Mouse (Mus musculus) brain, embryonic 14.5 days (tissue): Measurements from ENCODE around the gene H2-K1.

Source experiments
- CTCF ChIP-seq: fragments of 200-500 bp; IDR thresholded peaks from 2 replicates; pipeline ENCODE4 v1.5.1; 2012; ENCODE audit warnings: inconsistent platforms, mild to moderate bottlenecking, moderate library complexity, borderline replicate concordance; ENCODE audit not compliant: insufficient read depth, insufficient read length; ENCODE audit errors: extremely low read depth
- POLR2A ChIP-seq: fragments of 200-500 bp; IDR thresholded peaks from 2 replicates; pipeline ENCODE4 v1.6.1; 2012; ENCODE audit warnings: mild to moderate bottlenecking, inconsistent platforms, borderline replicate concordance; ENCODE audit not compliant: poor library complexity, insufficient read depth, insufficient read length, severe bottlenecking; ENCODE audit errors: extremely low read depth

GRCm38 (mm10) chr17:33999341-34000149, 602 bp downstream of the H2-K1 start:
- TF ChIP-seq CTCF (no peak), POLR2A (no peak)
